In genomic region chr17:26620786-26621766, GRCm38 (mm10) we compare ENCODE assay signal across 8 mouse cellular contexts. TPM values are rescaled to one million over a fixed set of nuclear protein-coding genes. Genes with fewer than 3 reads are reported as not detected.
DNase-seq lines count a peak whose midpoint lies in the region; ATAC-seq lines count a peak whose summit lies in the region.
"Had no signal": no experiment of that assay in that cellular context is flagged by ENCODE, and none has a peak within 500 bp of the region (broad histone marks: within the 10 kb centered on the region; RNA-seq: fewer than 3 reads in every experiment).

No protein-coding gene starts in this region.

- H3K4me3 ChIP-seq in kidney, embryonic 14.5 days (ENCODE audit: low read length) = no peak overlapping the region

- ATAC-seq in kidney, embryonic 14.5 days (ENCODE audit: low FRiP score, low TSS enrichment) = peak; percentile 68; the same call in 1 of the 2 replicates
- peak; percentile 44 for ATAC-seq in neutrophil, adult 5-6 weeks (ENCODE audit: extremely low read depth, insufficient number of reproducible peaks, low FRiP score, poor library complexity, severe bottlenecking)
- ATAC-seq in erythroid progenitor cell, adult 5-6 weeks (replicated peaks; ENCODE audit: low FRiP score, poor library complexity, severe bottlenecking) = no peak

- H3K27ac ChIP-seq in kidney, embryonic 14.5 days (ENCODE audit: low read depth, low read length) = peak overlapping the region; percentile 32; the same call in 1 of the 2 replicates
- H3K27ac ChIP-seq: macrophage had no signal

- no peak overlapping the region for H3K9ac ChIP-seq in kidney, embryonic 14.5 days (ENCODE audit: low read depth, low read length)

- no peaks in the 10 kb centered on the region for H3K9me3 ChIP-seq in kidney, embryonic 14.5 days (ENCODE audit: control insufficient read depth, low read length)

- peak; percentile 64 for DNase-seq in right cerebral cortex, adult 18-20 months
- no peak for DNase-seq in right cerebral cortex, postnatal 4 days
- peak; percentile 86 for DNase-seq in cerebellum, adult 11 months
- DNase-seq in gastrocnemius, postnatal 10 days = peak; percentile 31

- no peaks in the 10 kb centered on the region for H3K4me1 ChIP-seq in kidney, embryonic 14.5 days (ENCODE audit: control insufficient read depth, insufficient read depth, low read length)

- H3K27me3 ChIP-seq in kidney, embryonic 14.5 days (ENCODE audit: control insufficient read depth, insufficient read depth, low read length) = no peaks in the 10 kb centered on the region

- H3K4me2 ChIP-seq in kidney, embryonic 14.5 days (replicated peaks; ENCODE audit: low read depth, low read length) = no peak overlapping the region

- H3K36me3 ChIP-seq in kidney, embryonic 14.5 days (ENCODE audit: control insufficient read depth, insufficient read depth, low read length) = peaks cover 57% of the 10 kb centered on the region

- WGBS in kidney, embryonic 14.5 days = 63% methylated on average over 17 of the region's 17 CpGs

RNA-seq across cellular contexts. Expression of gene Atp6v0e, which starts 42.0 kb away (rescaled TPM):
- 10 to 100 TPM; 44.1 to 46.0 TPM for total RNA-seq in gastrocnemius, postnatal 10 days (2021)
- 192 and 214 TPM in 2 replicates for polyA plus RNA-seq in kidney, embryonic 14.5 days (2014; fragmentation: Nextera tagmentation; extraction: Ambion mirVana)
- total RNA-seq in neutrophil, adult 5-6 weeks (2017) = 252 and 266 TPM in 2 replicates
- total RNA-seq in erythroid progenitor cell, adult 5-6 weeks (2015; ENCODE audit: low replicate concordance) = 77.1 and 104 TPM in 2 replicates
- 81.9 and 122 TPM in 2 replicates for total RNA-seq in erythroid progenitor cell, adult 5-6 weeks (2017; ENCODE audit: low replicate concordance)

RNA-seq across cellular contexts. Expression of gene Dusp1, which starts 59.1 kb away (rescaled TPM):
- 10 to 100 TPM; 40.3 to 43.3 TPM for total RNA-seq in gastrocnemius, postnatal 10 days (2021)
- 19.3 and 19.8 TPM in 2 replicates for polyA plus RNA-seq in kidney, embryonic 14.5 days (2014; fragmentation: Nextera tagmentation; extraction: Ambion mirVana)
- 1,076 and 1,086 TPM in 2 replicates for total RNA-seq in neutrophil, adult 5-6 weeks (2017)
- total RNA-seq in erythroid progenitor cell, adult 5-6 weeks (2015; ENCODE audit: low replicate concordance) = 156 and 175 TPM in 2 replicates
- 20.0 and 35.4 TPM in 2 replicates for total RNA-seq in erythroid progenitor cell, adult 5-6 weeks (2017; ENCODE audit: low replicate concordance)

RNA-seq across cellular contexts. Expression of gene Ergic1, which starts 59.8 kb away (rescaled TPM):
- total RNA-seq in gastrocnemius, postnatal 10 days (2021) = 100 to 1,000 TPM; 115 to 117 TPM
- 141 and 150 TPM in 2 replicates for polyA plus RNA-seq in kidney, embryonic 14.5 days (2014; fragmentation: Nextera tagmentation; extraction: Ambion mirVana)
- 22.7 and 26.3 TPM in 2 replicates for total RNA-seq in neutrophil, adult 5-6 weeks (2017)
- total RNA-seq in erythroid progenitor cell, adult 5-6 weeks (2015; ENCODE audit: low replicate concordance) = 6.7 and 12.6 TPM in 2 replicates
- total RNA-seq in erythroid progenitor cell, adult 5-6 weeks (2017; ENCODE audit: low replicate concordance) = 3.7 and 3.9 TPM in 2 replicates
